Mouse (Mus musculus) adrenal gland, postnatal 4 days (tissue): ENCODE results near the gene Rad50. TPM values are rescaled to one million over a fixed set of nuclear protein-coding genes. Genes with fewer than 3 reads are reported as not detected.

Experiments
- DNase-seq, 2 experiments: peaks; one replicate each; pipeline ENCODE4 v3.0.0; 2021 to 2022; ENCODE audit warnings: low spot score in 2 of 2, mixed read lengths in 2 of 2
- total RNA-seq, 2 experiments: library from RNA; stranded (reverse); gene quantifications; 2 replicates each; pipeline ENCODE4 v1.2.3; 2021

Gene Rad50
- total RNA-seq, 2 experiments from 2014 or later, result 21.5 to 24.4 TPM

GRCm38 (mm10) chr11:53706236-53706933, 734 bp downstream of the Rad50 start:
- peak in 1 of 2 experiments; percentile 13 for DNase-seq

DNA sequence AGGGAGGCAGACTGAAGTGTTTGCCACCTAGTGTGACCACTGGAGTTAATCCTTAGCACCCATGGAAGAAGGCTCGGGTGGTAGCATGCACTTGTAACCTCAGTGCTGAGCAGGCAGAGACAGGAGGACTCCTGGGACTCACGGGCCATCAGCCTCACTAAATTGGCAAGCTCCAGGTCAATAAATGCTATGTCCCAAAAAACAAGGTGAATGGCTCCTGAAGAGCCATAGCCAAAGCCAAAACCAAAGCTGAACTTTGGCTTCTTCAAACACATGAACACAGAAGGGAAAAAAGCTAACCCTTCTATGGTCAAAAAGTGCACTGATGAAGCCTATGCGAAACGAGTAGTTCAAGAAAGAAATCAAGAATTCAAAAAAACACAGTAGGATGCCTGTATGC, 7.8 kb downstream of the Rad50 start:
- no peak for DNase-seq

DNA sequence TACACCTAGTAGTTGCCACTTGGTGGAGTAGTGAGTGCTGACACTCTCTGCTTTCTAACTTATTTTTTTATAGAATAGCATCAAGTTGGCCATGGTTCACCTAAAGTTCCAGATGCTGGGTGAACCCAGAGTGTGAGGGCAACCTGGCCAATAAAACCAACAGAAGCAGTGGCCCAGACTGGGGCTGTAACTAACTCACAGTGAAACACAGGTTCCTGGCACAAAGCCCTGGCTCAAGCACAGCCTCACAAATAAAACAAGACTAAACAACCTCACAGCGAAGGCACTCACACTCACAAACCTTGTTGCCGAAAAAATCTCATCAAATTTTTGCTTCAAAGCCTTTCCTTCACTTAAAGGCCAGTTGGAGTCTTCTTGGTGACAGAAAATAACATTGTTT, 8.6 kb downstream of the Rad50 start:
- no peak for DNase-seq

GRCm38 (mm10) chr11:53691979-53692378, 15.1 kb downstream of the Rad50 start:
- no peak for DNase-seq

- no peak for DNase-seq
These were observed 24.1 kb downstream of the Rad50 start for GRCm38 (mm10) chr11:53682994-53683530.

- no peak for DNase-seq
These were observed 24.9 kb downstream of the Rad50 start for GRCm38 (mm10) chr11:53682170-53682569.

DNA sequence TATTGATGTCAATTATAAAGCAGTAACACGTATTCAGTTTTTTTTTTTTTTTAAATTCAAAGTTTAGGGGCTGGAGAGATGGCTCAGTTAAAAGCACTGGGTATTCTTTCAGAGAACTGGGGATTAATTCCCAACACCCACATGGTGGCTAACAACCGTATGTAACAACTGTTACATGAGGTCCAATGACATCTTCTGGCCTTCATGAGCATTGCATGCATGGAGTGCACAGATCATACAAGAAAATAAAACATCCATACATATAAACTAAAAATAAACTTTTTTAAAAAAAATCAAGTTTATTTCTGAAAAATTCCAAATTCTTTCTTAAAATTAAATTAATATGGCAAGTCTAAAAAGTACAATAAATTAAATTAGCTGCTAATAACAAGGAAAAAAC, 25.4 kb downstream of the Rad50 start:
- DNase-seq, result no peak

GRCm38 (mm10) chr11:53680141-53680540, 27.0 kb downstream of the Rad50 start:
- no peak for DNase-seq

DNA sequence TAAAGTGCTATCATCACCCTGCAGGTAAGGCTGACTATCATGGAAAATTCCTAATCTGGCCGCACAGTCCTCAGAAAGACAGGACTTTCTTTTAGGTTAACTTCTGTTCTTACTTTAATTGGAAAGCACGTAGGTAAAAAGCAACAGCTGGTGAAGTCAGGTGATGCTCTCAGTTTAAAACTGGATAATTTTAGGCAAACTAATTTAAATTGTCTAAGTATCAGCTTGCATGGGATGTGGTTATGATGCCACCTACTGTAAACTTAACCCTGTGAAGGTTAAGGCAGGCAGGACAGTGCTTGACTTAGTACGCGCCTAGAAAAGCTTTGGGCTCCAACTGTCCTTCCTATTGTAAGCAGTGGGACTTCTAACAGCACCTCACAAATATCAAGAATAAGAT, 35.7 kb downstream of the Rad50 start:
- DNase-seq, result no peak

DNA sequence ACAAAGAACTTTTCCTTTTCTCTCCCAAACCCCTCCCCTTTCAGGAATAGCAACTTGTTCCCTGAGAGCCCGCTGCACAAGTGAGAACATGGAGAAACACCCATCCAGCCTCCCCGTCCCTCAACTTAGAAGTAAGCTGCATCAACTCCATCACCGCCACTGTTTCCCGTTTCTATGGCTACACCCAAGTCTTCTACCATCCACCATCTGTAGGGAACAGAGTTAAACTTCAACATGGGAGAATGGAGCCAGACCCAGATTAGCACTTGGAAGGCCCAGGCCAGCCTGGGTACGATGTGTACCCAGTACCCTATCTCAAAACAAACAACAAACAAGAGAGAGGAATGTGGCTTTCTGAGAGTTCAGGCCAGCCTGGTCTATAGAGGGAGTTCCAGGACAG, 43.0 kb downstream of the Rad50 start:
- no peak for DNase-seq

DNA sequence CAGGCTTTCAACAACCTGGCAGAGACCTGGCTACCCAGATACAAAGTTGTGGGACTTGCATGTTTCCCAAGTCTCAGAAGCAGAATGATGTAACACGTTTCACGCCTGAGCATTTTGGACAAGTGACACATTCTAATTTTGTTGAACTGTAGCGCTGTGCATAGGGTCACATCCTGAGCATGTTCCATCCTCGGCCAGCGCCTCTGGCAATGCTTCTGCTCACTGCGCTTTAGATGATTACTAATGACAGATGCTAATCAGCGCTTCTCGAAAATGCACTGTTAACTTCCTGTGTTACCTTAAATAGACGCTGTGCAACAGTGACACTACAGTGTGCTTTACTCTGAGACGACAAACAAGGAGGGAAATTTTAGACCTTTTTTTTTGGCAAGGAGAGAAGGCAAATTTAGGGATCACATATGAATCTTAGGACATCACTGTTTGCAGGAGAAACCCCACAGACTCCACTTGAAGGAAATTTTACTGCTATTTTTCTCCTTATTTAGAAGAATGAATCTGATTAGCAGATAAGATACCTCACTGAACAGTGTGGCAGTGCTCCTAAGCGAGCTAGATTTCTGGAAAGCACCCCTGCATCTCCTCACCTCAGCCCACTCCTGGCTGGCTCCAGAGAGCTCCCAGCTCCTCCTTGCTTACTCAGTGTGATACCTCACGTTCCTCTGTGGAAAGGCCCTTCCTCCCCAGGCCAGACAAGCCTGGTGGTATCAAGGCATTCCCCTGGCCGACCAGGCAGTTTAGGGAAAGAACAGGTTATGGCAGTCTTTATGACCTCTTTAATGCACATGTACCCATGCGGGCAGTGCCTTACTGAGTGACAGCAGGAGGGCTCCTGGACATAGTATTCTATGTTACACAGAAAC, 44.1 kb downstream of the Rad50 start:
- DNase-seq, result no peak

DNA sequence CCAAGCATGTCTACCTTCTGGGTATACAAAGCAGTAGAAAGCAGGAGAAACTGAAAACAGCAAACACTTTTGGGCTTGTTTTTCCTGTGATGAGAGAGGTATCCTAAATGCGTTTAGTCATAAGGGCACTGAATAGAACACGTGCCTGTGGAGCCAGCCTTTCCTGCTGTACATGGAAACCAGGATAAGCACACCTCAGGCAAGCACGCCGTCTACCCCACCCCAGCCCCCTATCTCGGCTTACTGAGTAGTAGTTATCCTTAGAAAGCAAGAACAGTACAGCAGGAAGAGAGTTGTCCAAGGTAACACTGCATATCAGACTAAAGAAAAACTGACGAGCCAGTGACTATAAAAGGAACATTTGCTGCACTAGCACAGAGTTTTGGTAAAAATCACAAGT, 49.3 kb downstream of the Rad50 start:
- DNase-seq, result no peak

- DNase-seq, result no peak
These were observed 49.7 kb downstream of the Rad50 start for GRCm38 (mm10) chr11:53657381-53657780.

DNA sequence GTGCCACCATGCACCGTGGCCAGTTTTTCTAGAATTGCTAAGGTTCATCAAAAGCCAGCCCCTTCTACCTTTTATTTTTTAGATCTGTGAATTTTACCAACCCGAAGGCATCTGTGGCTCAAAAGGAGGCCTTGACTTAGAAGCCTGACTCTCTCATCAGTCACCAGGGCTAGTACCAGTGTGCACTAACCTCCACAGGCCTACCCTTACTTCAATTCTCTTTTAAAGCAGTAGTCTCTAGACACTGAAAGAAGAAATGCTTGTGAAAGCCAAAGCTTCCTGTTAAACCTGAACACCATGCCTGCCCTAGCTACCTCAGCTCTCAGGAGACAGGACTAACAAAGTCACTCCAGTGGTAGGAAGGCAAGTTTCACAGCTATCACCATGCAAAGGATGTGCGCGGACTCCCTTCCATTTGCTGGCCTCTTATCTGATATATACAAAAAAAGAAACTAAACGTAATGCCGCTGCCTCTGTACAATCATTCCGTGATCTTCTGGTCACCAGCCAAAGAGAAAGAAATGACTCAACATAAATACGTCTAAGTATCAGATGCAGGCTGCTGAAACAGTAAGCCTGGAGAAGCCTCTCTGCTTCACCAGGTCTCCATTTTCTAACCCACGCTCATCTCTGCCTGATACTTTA, 50.4 kb downstream of the Rad50 start:
- DNase-seq, result no peak

DNA sequence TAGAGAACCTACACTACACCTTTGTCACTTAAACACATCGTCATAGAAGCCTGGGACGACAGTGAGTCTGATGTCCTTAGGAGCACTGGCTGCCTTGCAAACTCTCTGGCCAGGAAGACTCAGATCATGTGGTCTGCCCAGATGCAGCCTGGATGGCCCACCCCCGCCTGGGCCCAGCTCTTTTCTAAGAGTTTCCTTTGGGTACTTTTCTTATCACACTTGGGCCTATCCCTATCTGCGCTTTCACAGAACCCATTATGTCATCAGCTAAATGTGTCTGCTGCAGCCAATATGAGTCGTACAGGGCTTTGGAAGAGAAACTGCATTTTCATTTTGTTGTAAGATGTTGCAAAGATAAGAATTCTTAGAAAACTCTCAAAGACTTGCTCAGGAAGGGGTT, 52.1 kb downstream of the Rad50 start:
- no peak for DNase-seq

DNA sequence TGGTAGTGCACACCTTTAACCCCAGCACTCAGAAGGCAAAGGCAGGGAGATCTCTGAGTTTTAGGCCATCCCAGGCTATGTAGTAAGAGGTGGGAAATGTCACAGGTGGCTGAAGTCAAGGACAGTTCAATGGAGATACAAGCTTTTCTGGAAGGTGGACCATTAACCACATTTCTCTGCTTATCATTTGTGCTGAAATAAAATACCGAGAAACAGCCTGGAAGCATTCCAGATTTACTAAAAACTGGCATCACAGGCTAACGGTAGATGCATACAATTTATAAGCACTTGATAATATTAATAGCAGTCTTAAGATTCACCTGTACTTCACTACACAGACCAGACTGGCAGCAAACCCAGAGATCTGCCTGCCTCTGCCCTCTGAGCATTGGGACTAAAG, 54.7 kb downstream of the Rad50 start:
- DNase-seq, result no peak

- no peak for DNase-seq
These were observed 55.7 kb downstream of the Rad50 start for GRCm38 (mm10) chr11:53651441-53651840.

DNA sequence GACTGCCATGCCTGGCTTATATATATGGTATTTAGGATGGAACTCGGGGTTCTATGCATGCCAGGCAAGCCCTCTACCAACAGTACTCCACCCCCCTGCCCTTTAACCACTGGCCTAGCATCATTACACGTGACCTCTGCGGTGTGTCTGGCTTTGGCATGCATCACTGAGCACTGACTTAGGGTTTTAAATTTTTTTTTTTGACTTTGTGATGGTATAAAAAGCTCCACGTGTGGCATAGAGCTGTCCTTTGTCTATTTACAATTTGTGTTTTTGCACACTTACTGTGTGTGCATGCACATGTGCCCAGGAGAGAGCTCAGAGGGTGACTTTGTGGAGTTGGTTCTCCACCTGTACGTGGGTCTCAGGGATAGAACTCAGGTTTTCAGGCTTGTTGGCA, 63.1 kb downstream of the Rad50 start:
- DNase-seq, result no peak

DNA sequence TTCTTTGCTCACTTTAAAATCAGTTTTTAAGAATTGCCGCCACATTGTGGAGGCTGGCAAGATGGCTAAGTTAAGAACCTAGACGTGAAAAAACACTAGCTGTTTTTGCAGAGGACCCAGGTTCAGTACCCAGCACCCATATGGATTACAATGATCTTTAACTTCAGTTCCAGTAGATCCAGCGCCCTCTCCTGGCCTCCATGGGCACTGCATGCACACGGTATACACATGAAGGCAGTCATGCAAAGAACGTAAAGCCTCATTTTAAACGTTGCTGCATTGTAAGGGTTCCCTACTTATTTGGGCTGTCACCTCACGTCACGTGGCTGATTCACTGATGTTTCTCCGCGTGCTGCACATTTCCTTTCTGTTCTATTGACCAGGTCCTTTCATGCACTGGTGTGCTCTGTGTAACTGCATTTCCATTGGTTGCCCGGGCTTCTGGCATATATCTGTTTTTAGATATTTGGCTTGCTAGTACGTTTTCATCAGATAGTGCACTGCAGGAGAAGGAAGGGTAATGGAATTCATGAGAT, 64.3 kb downstream of the Rad50 start:
- DNase-seq, result no peak

- no peak for DNase-seq
These were observed 69.3 kb downstream of the Rad50 start for GRCm38 (mm10) chr11:53637803-53638260.

- no peak for DNase-seq
These were observed 69.9 kb downstream of the Rad50 start for GRCm38 (mm10) chr11:53637046-53637802.
